Mouse (Mus musculus) CD4-positive, CD25-positive, alpha-beta regulatory T cell, adult 2 months (primary cell): ENCODE data around the gene Nek9.

Experiments
- DNase-seq: peaks from one replicate; pipeline ENCODE4 v3.0.0-alpha.2; 2012; ENCODE audit warnings: low read depth, low spot score

Nek9 gene

DNA sequence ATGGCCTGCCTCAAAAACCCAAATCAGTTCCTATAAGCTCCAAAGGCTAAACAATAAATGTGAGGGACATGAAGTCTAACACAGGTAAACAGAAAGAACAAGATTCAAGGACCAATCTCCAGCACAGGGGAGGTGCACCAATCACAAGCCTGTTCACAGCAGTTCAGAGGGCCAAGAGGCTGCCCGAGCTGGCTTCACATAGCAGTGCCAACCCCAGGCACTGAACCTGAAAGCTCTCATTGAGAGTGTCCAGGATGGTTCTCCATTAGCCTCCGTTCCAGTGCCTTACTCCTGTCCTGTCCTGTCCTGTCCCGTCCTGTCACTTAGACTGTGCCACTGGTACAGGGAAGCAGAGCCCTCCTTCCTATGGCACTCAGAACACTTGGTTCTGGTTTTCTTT, 8.0 kb upstream of the Nek9 start:
- DNase-seq, result no peak

DNA sequence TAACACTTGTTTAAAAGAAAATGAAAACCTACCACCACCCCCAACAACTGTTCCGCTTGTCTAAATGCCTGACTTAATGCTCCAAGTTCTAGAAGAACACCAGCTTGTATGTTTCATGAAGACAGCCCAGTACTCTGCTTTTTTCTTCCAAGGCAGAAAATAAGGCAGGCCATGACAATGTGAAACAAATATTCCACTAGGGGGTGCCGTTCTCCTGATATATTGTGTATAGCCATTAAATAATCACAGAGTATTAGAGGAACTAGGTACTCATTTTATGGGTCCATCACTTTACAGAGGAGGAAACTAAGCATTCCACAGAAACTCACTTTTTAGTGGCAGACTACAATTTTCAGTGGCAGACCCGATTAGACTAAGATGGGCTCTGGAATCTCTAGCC, 7.2 kb upstream of the Nek9 start:
- peak; percentile 83 for DNase-seq

DNA sequence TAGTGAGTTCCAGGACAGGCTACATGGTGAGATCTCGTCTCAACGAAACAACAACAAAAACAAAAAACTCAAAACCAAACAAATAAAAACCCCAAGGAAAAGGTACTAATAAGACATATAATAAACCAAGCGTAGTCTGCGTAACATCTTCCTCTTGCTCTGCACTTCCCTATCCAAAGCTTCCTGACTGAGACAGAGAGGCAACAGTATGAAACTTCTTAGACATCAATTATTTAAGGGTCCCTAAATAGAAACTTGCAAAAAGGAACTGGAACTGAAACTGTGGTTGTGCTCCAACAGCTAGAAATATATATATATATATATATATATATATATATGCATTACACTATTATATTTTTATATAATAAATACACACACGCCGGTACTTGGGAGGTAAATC, 6.4 kb upstream of the Nek9 start:
- no peak for DNase-seq

DNA sequence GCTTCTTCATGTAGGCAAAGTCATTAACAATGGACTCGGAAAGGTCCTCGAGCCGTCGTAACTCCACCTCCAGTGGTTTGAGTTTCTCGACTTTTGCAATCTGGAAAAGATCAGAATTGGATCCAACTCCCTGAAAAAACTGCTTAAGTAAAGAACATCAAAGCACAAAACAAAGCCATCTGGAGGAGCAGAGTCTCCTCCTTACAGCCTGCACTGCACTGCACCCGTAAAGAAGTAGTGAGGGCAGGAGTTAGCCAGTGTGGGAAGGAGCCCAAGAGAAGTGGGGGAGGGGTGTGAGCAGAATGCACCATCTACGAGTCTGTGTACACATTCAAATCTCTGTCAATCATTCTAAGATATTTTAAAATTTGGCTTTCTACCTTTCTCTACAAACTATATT, 5.1 kb upstream of the Nek9 start:
- DNase-seq, result no peak

DNA sequence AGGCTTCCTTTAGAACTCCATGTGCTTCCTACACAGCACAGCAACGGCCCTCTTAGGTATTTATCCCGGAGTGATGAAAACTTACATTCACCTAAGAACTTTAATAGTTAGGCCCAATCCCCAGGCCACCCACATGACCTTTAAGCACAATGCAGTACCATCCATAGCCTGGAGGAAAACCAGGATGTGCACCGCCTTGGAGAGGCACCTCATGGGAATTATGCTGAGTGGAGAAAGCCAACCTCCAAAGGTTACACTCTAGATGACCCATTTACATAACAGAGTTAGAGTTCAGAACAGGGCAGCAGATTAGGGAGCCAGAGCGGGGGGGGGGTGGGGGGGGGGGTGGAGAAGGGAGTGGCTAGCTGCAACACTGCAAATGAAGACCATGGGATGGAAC, 3.1 kb upstream of the Nek9 start:
- no peak for DNase-seq

DNA sequence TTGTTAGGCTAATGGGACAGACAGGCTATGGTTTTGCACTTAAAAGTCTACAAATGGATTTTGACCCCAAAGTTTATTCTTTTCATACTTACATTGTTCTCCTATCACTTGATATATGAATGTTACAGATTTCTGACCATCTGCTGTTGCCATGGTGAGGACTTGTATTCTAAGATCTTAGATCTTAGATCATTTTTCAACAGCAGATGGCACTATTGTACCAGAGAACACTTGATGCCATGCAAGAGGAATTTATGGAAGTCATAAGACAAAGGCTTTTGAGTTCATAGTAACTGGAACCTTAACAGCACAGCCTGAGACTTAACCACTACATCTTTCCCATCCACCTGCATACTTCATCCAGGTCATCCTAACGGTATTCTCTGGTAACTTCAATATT, 2.0 kb upstream of the Nek9 start:
- peak; percentile 85 for DNase-seq

DNA sequence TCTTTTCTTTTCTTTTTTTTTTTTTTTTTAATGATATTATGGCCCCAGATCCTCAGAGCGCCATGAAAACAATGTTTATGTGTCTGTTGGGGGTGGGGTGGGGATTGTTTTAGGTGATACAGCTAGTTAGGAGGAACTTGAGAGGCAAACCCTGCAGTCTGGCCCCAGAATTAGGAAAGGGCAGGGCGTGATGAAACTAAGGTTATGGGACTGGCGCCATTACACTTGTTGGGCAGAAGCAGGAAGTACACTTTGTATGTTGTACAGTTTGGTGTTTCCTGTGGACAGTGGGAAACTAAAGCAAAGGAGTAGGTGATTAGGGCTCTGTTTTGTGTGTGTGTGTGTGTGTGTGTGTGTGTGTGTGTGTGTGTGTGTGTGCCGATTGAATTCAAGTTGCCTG, 785 bp upstream of the Nek9 start:
- peak; percentile 43 for DNase-seq

DNA sequence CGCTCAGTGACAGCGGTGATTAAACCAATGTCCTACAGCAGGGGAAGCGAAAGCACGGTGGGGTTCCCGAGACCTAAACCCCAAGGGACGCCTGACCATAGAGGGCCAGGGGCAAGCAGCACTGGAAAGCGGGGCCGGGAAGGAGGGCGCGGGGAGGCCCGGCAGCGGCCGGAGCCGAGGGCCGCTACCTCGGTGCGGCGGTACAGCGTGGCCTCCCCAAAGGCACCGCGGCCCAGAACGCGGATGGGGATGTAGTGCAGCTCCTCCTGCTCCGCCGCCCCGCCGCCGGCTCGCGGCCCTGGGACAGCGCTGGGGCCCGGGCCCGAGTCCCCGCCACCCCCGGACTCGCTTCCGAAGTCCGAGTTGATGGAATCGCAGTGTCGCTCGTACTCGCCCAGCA, 347 bp downstream of the Nek9 start:
- no peak for DNase-seq

DNA sequence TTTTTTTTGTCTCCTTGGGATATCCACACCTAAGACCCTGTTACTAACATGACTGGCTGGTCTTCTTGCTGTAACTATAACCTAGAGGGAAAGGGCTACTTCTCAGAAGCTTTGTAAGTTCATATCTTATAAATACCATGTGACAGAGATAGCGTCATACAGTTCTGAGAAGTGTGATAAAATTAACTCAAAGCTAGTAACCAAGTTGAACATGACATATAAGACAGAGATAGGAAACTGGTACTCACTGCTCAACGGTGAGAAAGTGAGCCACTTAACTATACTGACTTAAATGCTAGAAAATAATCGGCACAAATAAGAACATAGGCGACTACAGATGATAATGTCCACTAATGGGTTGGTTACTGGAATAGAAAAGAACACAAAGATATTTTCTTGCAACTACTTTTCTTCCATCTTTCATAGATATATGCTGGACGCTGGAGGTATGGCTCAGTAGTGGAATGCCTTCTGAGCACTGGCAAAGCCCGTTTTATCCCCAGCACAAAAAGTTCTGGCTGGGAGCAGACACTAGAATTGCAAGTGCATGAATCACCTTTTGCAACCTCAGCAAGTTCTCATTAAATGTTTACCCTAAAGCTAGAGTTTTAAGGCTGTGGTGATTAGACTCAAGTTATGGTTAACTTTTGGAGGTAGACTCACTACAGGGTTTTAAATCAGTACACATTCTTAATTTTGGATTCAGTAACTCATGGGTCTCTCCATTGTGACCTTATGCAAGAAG, 1.4 kb downstream of the Nek9 start:
- DNase-seq, result no peak

DNA sequence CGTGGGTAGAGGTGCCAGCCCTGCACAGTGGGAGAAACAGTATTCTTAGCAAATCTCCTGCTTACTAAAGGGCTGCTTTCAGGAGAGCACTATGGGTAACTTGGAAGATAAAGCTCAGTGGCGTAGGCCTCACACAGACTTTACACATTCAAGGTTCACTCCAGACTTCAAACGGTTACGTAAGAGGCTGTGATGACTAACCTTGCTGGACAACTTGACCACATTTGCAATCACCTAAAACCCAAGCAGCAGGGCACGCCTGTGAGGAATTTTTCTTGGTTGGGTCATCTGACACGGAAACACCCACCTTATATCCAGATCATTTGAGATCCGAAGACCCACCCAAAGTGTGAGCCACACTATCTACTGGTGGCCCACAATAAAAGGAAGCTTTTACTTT, 9.0 kb downstream of the Nek9 start:
- no peak for DNase-seq

DNA sequence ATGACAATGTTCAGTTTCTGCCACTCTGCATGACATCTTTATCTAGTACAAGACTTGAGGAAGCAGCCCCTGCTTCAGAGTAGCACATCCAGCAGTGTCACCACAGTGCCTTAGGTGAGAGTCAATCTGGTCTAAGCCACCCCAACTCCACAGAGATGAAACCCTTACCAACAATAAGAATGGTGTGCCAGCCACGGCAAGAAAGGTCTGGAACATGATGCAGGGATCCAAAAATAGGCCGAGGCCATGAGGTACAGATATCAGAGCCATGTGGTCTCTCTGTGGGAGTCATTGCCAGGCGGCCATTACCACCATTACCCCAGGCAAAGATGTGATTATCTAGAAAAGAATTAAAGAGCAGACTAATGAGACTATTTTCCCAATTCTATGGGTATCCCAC, 30.5 kb downstream of the Nek9 start:
- DNase-seq, result no peak

DNA sequence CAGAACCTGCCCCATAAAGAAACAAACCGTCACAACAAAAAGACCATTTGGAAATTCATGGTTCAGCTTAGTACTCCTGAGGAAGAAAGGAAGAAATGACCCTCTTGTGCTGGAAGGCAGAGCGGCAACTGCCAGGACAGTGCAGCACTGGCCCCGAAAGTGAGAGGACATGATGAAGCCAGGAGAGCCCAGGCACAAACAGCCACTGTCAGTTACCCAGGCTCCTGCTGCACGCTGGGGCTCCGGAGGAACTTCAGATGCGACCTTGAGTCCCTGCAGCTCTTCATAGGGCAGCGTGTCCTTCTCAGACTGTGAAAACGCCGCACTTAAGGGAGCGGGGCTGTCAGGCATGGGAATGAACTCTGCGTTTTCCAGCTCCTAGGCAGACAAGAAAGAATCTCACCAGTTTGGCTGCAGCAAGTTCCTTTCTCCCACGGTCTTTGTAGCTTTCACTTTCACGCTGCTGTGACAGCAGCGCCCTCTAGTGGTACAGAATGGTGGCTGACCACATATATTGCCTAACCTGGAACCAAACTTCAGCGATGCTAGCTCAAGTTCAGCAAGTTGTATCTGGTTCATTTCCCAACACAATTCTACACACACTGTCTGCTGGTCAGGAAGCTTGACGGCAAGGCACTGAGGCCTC, 33.8 kb downstream of the Nek9 start:
- DNase-seq, result peak; percentile 91

DNA sequence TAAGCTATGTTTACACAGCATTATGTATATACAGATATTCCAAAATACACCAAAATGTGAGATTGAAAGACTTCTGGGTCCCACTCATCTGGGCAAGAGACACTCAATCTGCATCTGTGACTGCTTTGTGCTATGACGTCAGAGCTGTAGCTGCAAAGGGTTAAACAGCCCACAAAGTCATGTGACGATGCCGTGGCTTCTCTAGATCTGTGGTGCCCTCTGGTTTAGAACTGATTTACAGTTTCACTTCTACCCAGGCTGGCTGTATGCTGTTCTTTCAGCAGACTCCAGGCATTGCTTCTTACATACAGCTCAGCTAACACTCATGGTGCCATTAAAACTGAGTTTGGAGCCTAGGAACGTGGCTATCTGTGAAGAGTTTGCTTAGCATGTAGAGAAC, 34.4 kb downstream of the Nek9 start:
- DNase-seq, result peak; percentile 73

DNA sequence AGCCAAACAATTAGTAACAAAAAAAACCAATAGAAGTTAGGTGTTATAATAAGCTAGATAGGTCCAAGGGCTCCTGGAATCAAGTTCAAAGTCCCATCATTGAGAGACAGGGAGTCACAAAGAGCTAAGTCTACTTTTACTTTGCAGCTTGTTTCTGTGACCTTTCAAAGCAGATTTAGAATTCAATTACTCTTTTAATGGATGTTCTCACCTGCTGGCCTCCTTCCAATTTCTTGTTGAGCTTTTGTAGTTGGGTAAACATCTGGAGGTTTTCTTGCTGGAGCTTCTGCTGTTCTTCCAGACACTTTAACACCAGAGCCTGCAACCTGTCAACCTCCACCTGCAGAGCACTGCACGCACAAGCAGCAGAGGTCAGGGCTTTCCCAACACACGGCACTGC, 35.9 kb downstream of the Nek9 start:
- no peak for DNase-seq

DNA sequence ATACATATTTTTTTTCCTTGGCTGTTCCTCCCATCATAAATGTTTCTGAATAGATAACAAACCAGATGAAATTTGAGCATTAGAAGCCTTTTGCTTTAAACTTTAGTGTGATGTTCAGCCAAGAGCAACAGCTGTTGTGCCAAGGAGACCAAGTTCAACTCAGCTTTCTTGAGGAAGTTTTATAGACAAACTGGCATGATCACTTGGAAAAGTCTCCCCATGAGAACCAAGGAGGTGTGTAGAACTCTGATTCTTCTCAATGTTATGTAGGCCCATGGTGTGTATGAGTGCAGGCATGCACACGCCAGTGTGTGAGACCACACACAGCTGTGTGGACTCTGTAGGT, 40.4 kb downstream of the Nek9 start:
- no peak for DNase-seq

DNA sequence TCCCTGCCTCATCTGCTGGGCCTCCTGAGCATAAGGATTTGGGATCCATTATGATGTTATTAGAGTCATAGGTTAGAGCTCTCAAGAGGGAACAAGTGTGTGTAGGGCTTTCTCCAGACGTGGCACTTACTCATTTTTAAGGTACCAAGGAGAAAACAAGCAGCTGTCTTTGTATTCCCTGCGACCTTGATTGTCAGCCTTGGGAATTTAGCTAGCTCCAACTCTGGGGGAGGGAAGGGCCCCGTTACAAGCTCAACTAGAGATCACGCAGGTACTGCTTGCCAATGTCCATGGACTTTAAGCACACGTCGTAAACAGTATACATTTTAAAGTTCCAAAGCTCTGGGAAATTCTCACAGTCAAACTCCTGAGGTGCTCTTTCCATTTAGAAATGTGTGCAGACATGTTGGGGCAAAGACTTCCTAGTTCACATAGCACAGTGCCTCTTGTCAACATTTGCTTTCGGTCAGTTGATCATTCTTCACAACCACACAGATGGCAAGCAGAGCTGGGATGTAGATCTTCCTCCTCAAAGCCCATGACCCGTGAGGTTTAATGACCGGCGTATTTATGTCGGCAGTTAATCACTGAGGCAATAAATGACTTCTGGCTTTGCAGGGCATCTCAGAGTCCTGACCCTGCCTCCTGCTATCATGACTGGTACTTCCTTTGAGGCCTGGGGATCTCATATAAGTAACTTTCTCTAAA, 40.9 kb downstream of the Nek9 start:
- DNase-seq, result no peak

DNA sequence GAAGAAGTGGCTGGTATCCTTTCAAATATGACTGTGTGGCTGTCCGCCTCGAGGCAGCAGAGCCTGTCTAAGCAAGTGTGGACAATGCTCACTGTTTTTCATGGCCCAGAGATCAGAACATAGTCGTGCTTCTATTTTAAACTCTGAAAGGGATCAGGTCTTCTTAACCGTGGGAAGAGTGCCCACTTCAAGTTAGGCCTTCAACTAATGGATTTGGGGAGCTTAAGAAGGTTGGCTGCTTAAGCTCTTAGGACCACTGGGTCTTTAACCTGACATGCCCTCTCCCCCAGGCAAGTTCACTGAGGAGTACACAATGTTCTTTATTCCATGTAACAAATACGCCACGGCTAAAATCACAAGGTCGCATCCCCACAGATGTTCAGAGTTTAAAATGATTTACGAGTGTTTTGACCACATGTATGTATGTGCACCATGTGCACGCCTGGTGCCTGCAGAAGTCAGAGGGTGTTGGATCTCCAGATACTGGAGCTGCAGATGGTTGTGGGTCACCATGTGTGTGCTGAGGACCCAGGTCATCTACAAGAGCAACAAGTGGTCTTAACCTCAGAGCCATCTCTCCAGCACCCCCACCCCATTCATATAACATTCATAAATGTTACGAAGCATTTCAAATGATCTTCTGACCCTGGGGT, 41.7 kb downstream of the Nek9 start:
- DNase-seq, result no peak

DNA sequence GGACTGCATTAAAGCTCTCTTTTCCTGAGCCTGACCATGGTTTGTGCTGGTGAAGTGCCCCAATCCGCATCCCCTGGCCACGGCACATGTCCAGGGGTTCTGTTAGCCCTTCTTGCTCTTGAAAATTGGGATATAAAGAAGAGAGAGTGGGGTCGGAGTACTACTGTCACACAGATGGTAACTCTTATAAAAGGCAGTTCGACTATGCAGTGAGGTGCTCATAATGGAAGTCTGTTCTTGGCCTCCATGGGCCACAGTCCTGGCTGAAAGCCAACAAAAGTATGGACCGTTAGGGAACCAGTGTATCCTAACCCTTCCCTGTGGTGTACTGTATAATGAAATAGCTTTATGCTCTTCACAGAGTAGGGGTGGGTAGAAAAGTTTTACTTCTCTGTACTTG, 42.2 kb downstream of the Nek9 start:
- no peak for DNase-seq

DNA sequence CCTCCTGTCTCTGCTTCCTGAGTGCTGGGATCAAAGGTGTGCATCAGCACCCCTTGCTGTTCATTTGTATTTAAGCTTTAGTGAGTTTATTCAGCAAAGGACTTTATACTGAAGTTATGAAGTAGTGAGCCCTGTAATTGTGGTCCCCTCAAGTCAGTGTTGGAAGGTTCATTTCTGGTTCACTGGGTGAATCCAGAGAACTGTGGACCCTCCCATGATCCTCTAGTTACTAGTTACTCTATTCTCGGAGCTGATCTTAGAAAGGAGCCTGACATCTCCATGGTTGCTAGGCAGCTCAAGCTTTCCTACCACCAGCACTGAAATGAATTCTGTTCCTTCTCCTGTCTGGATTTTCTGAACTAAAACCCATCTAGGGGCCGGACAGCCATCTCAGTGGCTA, 43.7 kb downstream of the Nek9 start:
- no peak for DNase-seq

DNA sequence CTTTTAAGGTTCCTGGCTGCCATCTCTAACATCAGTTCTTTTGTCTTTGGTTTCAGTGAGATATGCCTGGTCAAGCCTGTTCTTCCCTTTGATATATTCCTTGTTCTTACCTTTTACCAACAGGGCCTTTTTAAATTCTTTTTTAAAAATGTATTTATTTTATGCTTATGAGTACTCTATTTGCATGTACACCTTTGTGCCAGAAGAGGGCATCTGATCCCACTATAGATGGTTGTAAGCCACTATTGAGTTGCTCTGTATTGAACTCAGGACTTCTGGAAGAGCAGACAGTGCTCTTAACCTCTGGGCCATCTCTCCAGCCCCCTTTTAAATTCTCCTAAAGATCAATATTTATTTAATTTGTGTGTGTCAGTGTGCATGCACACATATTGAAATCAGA, 46.3 kb downstream of the Nek9 start:
- DNase-seq, result peak; percentile 20

DNA sequence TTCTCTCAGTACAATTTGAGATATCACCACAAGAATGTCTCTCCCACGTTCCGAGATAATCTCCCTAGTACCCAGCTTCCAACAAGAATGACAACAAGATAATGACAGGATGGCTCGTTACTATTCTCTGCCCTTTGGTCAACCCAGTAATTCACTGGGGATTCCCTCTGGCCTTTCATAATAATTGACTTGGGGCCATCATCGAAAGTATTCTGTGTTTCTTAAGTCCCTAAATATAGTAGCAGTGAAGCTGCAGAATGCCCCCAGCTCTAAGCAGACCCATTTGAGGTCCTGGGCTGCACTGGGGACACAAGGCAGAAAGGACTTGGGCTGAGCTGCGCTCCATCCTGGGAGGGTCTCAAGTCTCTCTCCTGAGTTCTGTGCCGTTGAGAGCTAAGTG, 46.9 kb downstream of the Nek9 start:
- DNase-seq, result no peak

DNA sequence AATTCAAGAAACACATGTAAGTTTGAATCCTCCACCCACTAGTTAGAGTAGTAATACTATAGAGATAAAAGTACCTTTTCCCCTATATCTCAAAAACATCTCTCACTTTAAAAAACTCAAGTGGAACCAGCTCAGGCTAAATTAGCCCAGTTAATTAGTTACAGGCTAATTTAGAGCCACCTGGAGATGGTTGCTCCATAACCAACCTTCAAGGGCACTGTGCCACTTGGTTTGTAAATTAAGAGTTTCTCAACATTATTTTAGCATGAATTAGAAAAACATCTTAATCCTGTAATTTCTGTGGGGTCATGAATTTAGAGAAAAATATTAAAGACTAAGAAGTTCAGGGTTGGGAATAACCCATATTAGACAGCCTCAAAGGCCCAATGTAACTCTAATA, 47.6 kb downstream of the Nek9 start:
- no peak for DNase-seq

DNA sequence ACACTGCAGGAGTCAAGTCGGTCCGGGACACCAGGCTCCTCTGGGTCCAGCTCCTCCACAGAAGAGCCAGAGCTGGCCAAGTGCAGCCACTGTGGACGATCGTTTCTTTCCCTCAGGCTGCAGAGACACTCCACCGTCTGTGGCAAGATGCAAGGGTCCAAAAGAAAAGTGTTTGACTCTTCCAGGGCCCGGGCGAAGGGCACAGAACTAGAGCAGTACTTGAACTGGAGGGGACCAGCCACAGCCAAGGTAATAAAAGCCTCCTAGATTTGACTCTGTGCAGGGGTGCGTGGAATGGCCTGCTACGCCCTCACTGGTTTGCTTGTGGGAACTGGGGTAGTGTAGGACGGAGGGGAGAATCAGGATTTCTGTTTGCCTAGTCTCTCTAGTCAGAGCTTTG, 48.5 kb downstream of the Nek9 start:
- no peak for DNase-seq
